Mouse (Mus musculus): ENCODE results near the gene Tesc. TPM values are rescaled to one million over a fixed set of nuclear protein-coding genes. Genes with fewer than 3 reads are reported as not detected.

The Tesc gene
- polyA plus RNA-seq, 1 experiment from 2014 or later: 4.0 TPM

DNA sequence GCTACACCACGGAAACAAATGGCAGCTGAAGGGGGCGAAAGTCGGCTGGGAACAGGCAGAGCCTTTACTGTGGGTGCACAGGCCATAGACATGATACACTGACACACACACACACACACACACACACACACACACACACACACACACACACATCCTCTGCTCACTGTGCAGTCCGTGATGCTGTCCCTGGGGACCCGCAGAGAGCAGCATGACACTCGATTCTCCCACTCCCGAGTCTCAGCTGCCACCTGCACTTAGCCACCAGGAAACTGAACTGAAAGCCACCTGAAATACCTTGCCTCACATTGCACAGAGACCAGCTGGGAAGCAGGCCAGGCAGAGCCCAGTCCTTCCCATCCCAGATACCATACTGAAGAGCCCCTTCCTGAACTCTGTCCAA is 57.8 kb downstream of the Tesc start:
- 74% methylated on average over 7 of the region's 7 CpGs for WGBS
- no peak for ATAC-seq

DNA sequence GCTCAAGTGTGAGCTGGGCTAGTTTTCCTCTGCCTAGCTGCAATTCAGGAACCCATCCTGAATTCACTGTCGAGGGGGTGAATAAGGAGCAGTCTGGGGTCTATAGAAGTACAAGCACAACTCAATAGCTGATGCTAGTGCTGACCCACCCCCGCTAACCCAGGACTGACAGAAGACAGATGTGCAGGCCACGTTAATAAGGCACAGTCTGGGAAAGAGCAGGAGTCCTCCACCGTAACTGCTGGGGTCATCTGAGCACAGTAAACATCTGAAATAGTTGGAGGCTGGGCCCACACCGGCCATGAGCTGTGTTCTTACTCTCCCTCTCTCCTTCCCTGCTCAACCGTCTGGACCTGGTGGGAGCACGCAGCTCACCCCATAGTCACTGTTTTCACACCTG is 59.4 kb downstream of the Tesc start:
- Histone ChIP-seq H3K4me2 (ENCODE audit: low read depth, low read length) (no peak overlapping the region), H3K27ac (ENCODE audit: low read length) (no peak overlapping the region), H3K36me3 (ENCODE audit: control insufficient read depth, insufficient read depth, low read length) (peaks cover 11% of the 10 kb centered on the region), H3K27me3 (replicated peaks; ENCODE audit: control insufficient read depth, insufficient read depth, low read length) (no peaks in the 10 kb centered on the region), H3K9me3 (ENCODE audit: control insufficient read depth, low read length) (no peaks in the 10 kb centered on the region), H3K4me1 (ENCODE audit: control insufficient read depth, insufficient read depth, low read length) (peaks cover 22% of the 10 kb centered on the region), H3K9ac (ENCODE audit: low read depth, low read length) (no peak overlapping the region), H3K4me3 (ENCODE audit: low read length) (no peak overlapping the region)
- no peak for ATAC-seq
- 42% methylated on average over 7 of the region's 7 CpGs for WGBS

More for the DNA sequence above, 57.8 kb downstream of the Tesc start:
- Histone ChIP-seq H3K4me3 (ENCODE audit: low read length) (no peak overlapping the region), H3K4me2 (ENCODE audit: low read depth, low read length) (no peak overlapping the region), H3K9me3 (ENCODE audit: control insufficient read depth, low read length) (no peaks in the 10 kb centered on the region), H3K36me3 (ENCODE audit: control insufficient read depth, insufficient read depth, low read length) (no peaks in the 10 kb centered on the region), H3K9ac (ENCODE audit: low read depth, low read length) (no peak overlapping the region), H3K27ac (ENCODE audit: low read length) (no peak overlapping the region), H3K4me1 (ENCODE audit: control insufficient read depth, insufficient read depth, low read length) (peaks cover 22% of the 10 kb centered on the region), H3K27me3 (replicated peaks; ENCODE audit: control insufficient read depth, insufficient read depth, low read length) (no peaks in the 10 kb centered on the region)

DNA sequence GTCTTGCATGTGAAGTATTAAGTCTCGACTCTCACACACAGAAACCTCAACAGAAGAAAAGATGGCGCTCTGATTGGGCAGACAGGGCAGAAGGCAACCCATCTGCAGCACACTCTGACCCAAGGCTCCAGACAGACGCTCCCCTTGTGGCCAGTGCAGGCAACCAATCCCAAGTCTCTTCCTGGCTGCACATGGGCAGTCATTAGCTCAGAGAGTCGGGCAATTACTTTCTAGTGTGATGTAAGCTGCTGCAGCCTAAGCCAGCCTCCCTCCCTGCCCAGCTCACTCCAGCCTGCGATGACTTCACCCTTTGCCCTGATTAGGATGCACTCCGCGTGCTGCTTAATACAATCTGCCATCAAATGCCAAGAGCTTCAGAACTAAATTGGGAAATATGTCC is 61.6 kb downstream of the Tesc start:
- H3K4me1 ChIP-seq (ENCODE audit: control insufficient read depth, insufficient read depth, low read length): peaks cover 13% of the 10 kb centered on the region
- peak; percentile 55 for ATAC-seq
- H3K9ac ChIP-seq (ENCODE audit: low read depth, low read length): no peak overlapping the region
- H3K9me3 ChIP-seq (ENCODE audit: control insufficient read depth, low read length): no peaks in the 10 kb centered on the region
- H3K36me3 ChIP-seq (ENCODE audit: control insufficient read depth, insufficient read depth, low read length): peaks cover 15% of the 10 kb centered on the region
- H3K27me3 ChIP-seq (replicated peaks; ENCODE audit: control insufficient read depth, insufficient read depth, low read length): no peaks in the 10 kb centered on the region
- H3K4me3 ChIP-seq (ENCODE audit: low read length): no peak overlapping the region
- H3K4me2 ChIP-seq (ENCODE audit: low read depth, low read length): no peak overlapping the region
- H3K27ac ChIP-seq (ENCODE audit: low read length): no peak overlapping the region
- WGBS: 38% methylated on average over 7 of the region's 7 CpGs

DNA sequence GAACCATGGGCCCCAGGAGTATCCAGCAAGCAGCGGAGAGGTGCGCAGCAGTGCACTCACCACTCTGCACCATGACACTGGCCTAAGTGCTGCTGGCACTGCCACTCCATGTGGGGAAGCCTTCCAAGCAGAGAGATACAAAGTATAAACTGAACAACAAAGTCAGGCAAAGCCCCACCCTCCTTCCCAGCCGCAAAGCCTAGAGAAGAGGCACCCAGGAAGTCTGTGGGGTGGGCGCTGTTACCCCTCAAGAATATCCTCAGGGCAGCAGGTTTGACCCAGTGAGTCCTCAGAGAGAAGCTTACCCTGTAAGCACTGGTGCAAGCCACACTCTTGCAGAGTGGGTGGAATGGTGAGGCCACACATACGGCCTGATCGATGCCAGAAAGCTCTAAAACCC is 62.6 kb downstream of the Tesc start:
- H3K9ac ChIP-seq (ENCODE audit: low read depth, low read length): no peak overlapping the region
- ATAC-seq: no peak
- whole genome bisulfite sequencing: 96% methylated on average over 6 of the region's 6 CpGs

DNA sequence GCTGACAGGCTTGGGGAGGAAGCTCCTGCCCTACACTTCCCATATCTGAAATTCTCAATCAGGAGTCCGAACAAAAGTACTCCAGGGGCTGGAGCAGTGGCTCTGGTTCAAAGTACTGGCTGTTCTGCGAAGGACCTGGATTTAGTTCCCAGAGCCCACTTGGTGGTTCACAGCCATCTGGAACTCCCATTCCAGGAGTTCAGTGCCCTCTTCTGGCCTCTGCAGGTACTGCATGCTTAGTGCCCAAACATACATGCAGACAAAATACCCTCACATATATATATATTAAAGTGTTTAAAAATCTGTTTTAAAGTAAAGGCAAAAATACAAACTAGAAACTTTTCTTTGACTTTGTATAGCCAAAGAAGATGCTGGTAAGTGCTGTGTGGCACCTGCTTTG is 63.3 kb downstream of the Tesc start:
- no peak for ATAC-seq
- Histone ChIP-seq H3K27me3 (replicated peaks; ENCODE audit: control insufficient read depth, insufficient read depth, low read length) (no peaks in the 10 kb centered on the region), H3K9me3 (ENCODE audit: control insufficient read depth, low read length) (no peaks in the 10 kb centered on the region), H3K4me1 (ENCODE audit: control insufficient read depth, insufficient read depth, low read length) (peaks cover 6% of the 10 kb centered on the region; the same call in 1 of the 2 replicates), H3K4me3 (ENCODE audit: low read length) (no peak overlapping the region), H3K36me3 (ENCODE audit: control insufficient read depth, insufficient read depth, low read length) (peaks cover 18% of the 10 kb centered on the region), H3K27ac (ENCODE audit: low read length) (no peak overlapping the region), H3K9ac (ENCODE audit: low read depth, low read length) (no peak overlapping the region), H3K4me2 (ENCODE audit: low read depth, low read length) (no peak overlapping the region)
- 97% methylated on average over 2 of the region's 2 CpGs for WGBS

More for the DNA sequence above, 62.6 kb downstream of the Tesc start:
- H3K4me2 ChIP-seq (ENCODE audit: low read depth, low read length): no peak overlapping the region
- no peaks in the 10 kb centered on the region for H3K9me3 ChIP-seq (ENCODE audit: control insufficient read depth, low read length)
- no peak overlapping the region for H3K27ac ChIP-seq (ENCODE audit: low read length)
- H3K4me1 ChIP-seq (ENCODE audit: control insufficient read depth, insufficient read depth, low read length): peaks cover 6% of the 10 kb centered on the region; the same call in 1 of the 2 replicates
- peaks cover 18% of the 10 kb centered on the region for H3K36me3 ChIP-seq (ENCODE audit: control insufficient read depth, insufficient read depth, low read length)
- H3K27me3 ChIP-seq (replicated peaks; ENCODE audit: control insufficient read depth, insufficient read depth, low read length): no peaks in the 10 kb centered on the region
- H3K4me3 ChIP-seq (ENCODE audit: low read length): no peak overlapping the region

DNA sequence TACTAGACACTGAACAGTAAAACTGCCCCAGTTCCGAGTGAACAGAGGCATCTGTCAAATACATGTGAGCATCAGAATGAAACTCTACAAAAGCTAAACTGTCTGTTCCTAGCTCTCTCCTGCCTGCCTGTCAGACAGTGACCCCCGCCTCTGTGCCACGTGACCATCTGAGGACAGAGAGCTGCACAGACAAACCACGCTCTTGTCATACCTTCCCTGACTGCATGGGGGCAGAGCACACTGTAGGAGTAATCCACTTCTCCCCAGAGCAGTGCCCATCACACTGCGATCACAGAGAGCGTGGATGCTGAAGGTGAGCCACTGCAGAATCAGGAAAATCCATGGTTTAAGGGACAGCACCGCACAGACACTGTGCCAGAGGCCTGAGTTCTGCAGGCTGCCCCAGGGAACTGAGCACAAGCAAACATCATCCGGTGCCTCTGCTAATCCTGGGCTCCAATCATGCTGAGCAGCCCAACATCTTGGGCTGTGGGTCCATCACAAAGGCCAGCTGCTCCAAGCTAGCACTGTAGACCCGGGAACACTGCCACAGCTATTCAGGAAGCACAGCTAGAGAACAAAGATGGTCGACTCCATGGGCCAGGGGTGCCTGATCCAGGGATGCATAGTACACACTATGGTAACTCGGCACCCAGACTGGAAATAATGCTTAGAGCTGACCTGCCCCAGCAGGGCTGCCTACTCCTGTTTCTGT is 65.9 kb downstream of the Tesc start:
- Histone ChIP-seq H3K4me1 (ENCODE audit: control insufficient read depth, insufficient read depth, low read length) (peaks cover 6% of the 10 kb centered on the region; the same call in 1 of the 2 replicates), H3K36me3 (ENCODE audit: control insufficient read depth, insufficient read depth, low read length) (peaks cover 18% of the 10 kb centered on the region), H3K9ac (ENCODE audit: low read depth, low read length) (no peak overlapping the region), H3K4me3 (ENCODE audit: low read length) (no peak overlapping the region), H3K4me2 (ENCODE audit: low read depth, low read length) (no peak overlapping the region), H3K27me3 (replicated peaks; ENCODE audit: control insufficient read depth, insufficient read depth, low read length) (no peaks in the 10 kb centered on the region), H3K27ac (ENCODE audit: low read length) (no peak overlapping the region), H3K9me3 (ENCODE audit: control insufficient read depth, low read length) (no peaks in the 10 kb centered on the region)
- no peak for ATAC-seq
- WGBS: 78% methylated on average over 11 of the region's 11 CpGs

DNA sequence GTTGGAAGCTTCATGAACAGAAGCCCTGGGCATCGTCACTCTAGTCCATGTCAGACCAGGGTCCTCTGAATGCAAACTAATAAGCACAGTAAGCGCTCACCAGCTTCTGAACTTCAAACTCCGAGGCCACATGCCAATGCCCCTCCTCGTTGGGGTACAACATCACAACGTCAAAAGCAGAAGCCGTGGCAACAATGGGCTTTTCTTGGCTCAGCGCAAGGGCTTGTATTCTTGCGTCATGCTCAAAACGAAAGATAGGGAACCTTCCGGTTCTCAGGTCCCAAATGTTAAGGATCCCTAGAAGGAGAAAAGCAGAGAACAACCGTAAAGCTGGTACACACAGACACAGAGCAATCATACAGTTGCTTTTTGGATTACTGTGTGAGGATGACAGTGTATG is 67.9 kb downstream of the Tesc start:
- ATAC-seq: no peak
- no peak overlapping the region for H3K4me2 ChIP-seq (ENCODE audit: low read depth, low read length)
- H3K27ac ChIP-seq (ENCODE audit: low read length): no peak overlapping the region
- H3K4me3 ChIP-seq (ENCODE audit: low read length): no peak overlapping the region
- H3K27me3 ChIP-seq (replicated peaks; ENCODE audit: control insufficient read depth, insufficient read depth, low read length): no peaks in the 10 kb centered on the region
- H3K9ac ChIP-seq (ENCODE audit: low read depth, low read length): no peak overlapping the region
- 87% methylated on average over 11 of the region's 11 CpGs for WGBS
- H3K4me1 ChIP-seq (ENCODE audit: control insufficient read depth, insufficient read depth, low read length): 0 out of 2 replicates have a peak, but pooled peaks cover 3% of the 10 kb centered on the region
- no peaks in the 10 kb centered on the region for H3K9me3 ChIP-seq (ENCODE audit: control insufficient read depth, low read length)
- H3K36me3 ChIP-seq (ENCODE audit: control insufficient read depth, insufficient read depth, low read length): peaks cover 18% of the 10 kb centered on the region

DNA sequence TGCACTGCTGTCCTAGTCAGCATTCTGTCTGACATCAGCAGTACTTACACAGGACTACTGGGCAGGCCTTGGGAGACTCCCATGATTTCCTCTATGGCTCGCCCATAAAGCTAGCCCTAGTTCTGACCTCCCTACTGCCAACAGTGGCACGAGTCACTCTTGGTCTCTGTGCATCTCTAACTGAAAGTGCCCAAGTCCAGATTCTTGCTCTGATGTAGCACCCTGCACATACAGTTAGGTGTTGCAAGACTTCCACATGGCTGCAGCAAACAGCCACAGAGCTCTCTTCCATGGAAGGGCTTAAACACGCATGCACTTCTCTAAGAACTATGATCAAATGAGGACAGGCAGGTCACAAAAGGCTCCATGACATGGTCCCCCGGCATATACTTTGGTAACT is 68.3 kb downstream of the Tesc start:
- Histone ChIP-seq H3K9me3 (ENCODE audit: control insufficient read depth, low read length) (no peaks in the 10 kb centered on the region), H3K4me2 (ENCODE audit: low read depth, low read length) (no peak overlapping the region), H3K36me3 (ENCODE audit: control insufficient read depth, insufficient read depth, low read length) (peaks cover 17% of the 10 kb centered on the region), H3K9ac (ENCODE audit: low read depth, low read length) (no peak overlapping the region), H3K4me3 (ENCODE audit: low read length) (no peak overlapping the region), H3K27me3 (replicated peaks; ENCODE audit: control insufficient read depth, insufficient read depth, low read length) (no peaks in the 10 kb centered on the region), H3K27ac (ENCODE audit: low read length) (no peak overlapping the region), H3K4me1 (ENCODE audit: control insufficient read depth, insufficient read depth, low read length) (0 out of 2 replicates have a peak, but pooled peaks cover 3% of the 10 kb centered on the region)
- ATAC-seq: no peak
- 85% methylated on average over 4 of the region's 4 CpGs for WGBS

DNA sequence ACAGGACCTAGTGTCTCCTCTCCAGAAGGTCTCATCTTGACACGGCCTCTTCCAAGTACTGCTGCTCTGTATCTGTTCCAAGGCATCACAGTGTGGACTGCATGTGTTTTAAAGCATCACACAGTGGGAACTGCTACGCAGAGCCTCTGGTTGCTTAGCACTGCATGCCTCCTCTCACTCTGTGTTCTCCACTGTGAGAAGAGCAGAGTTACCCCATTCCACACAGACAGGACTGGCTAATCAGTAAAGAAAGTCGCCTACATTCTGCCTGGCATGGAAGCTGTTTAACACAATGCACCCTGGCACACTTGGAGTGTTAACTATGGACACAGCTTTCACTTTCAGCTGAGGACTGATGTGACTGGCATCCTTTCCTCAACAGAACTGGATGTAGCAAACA is 68.8 kb downstream of the Tesc start:
- Histone ChIP-seq H3K9ac (ENCODE audit: low read depth, low read length) (no peak overlapping the region), H3K36me3 (ENCODE audit: control insufficient read depth, insufficient read depth, low read length) (peaks cover 13% of the 10 kb centered on the region), H3K9me3 (ENCODE audit: control insufficient read depth, low read length) (no peaks in the 10 kb centered on the region), H3K4me2 (ENCODE audit: low read depth, low read length) (no peak overlapping the region), H3K4me1 (ENCODE audit: control insufficient read depth, insufficient read depth, low read length) (0 out of 2 replicates have a peak, but pooled peaks cover 3% of the 10 kb centered on the region), H3K4me3 (ENCODE audit: low read length) (no peak overlapping the region), H3K27me3 (replicated peaks; ENCODE audit: control insufficient read depth, insufficient read depth, low read length) (no peaks in the 10 kb centered on the region), H3K27ac (ENCODE audit: low read length) (no peak overlapping the region)
- 89% methylated on average over 3 of the region's 3 CpGs for WGBS
- ATAC-seq: no peak

Measured in intestine, embryonic 16.5 days (tissue).